Mouse (Mus musculus): Measurements from ENCODE around the gene Rhot1. TPM values are rescaled to one million over a fixed set of nuclear protein-coding genes. Genes with fewer than 3 reads are reported as not detected.

Gene Rhot1
- polyA plus RNA-seq, 1 experiment: 40.7 TPM

DNA sequence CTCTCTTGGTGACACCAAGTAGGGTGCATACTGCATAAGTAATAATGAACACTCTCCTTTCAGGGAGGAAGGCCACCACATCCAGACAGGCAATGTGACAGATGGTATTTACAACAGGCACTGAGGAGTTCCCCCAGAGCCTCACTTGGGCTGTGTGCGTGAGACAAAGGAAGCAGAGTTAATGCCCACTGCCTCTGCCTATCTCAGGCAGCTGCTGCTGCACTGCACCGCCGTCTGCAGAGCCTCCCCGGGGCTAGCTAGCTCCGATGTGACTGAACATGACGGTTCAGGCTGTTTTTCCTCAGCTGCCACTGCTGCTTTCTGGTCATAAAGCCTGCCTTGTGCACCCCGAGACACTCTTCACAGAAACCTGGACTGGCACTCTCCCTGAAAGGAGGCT, 83.6 kb downstream of the Rhot1 start:
- peaks cover 6% of the 10 kb centered on the region; the same call in 1 of the 2 replicates for H3K4me1 ChIP-seq (ENCODE audit: control insufficient read depth, insufficient read depth, insufficient read length, low read length)
- H3K4me3 ChIP-seq (ENCODE audit: insufficient read depth, low read depth, low read length): no peak overlapping the region
- no peak overlapping the region for H3K27ac ChIP-seq (replicated peaks; ENCODE audit: low read depth, low read length)

DNA sequence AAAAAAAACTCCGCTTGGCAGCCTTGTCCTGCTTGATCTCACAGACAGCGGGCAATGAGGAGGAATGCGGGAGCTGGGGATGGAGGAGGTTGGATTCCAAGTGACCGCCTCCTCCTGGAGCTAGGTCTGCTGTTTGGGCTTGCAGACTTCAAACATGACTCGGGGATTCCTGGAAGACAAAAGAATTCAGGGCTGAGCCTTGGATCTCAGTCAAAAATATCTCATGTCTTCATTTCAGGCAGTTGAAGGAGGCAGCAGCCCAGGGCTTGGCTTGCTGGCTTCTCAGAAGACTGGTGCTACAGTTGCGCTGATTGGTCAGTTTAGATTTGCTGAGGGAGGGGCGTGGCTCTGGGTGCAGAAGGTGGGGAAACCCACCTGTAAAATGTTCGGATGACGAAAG, 86.2 kb downstream of the Rhot1 start:
- Histone ChIP-seq H3K4me1 (ENCODE audit: control insufficient read depth, insufficient read depth, insufficient read length, low read length) (peaks cover 6% of the 10 kb centered on the region; the same call in 1 of the 2 replicates), H3K4me3 (ENCODE audit: insufficient read depth, low read depth, low read length) (no peak overlapping the region), H3K27ac (replicated peaks; ENCODE audit: low read depth, low read length) (no peak overlapping the region)

DNA sequence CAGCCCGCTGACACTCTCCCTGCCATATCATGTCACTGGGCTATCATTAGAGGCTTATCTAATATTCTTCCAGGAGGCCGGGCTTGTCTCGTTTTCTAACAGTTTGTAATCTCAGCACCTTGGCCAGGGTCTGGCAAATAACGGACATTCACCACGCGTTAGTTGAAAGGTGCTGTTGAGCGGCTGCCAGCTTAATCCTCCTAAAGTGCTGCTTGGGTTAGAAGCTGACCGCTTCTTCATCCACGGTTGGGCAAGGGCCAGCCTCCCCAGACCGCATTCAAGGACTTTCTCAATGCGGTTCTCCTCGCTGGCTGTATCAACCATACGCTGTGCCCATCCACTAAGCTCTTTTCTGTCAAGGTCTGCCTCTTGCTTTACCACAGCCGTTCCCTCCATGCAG, 87.0 kb downstream of the Rhot1 start:
- H3K4me1 ChIP-seq (ENCODE audit: control insufficient read depth, insufficient read depth, insufficient read length, low read length): peaks cover 4% of the 10 kb centered on the region
- H3K4me3 ChIP-seq (ENCODE audit: insufficient read depth, low read depth, low read length): no peak overlapping the region
- H3K27ac ChIP-seq (replicated peaks; ENCODE audit: low read depth, low read length): no peak overlapping the region

DNA sequence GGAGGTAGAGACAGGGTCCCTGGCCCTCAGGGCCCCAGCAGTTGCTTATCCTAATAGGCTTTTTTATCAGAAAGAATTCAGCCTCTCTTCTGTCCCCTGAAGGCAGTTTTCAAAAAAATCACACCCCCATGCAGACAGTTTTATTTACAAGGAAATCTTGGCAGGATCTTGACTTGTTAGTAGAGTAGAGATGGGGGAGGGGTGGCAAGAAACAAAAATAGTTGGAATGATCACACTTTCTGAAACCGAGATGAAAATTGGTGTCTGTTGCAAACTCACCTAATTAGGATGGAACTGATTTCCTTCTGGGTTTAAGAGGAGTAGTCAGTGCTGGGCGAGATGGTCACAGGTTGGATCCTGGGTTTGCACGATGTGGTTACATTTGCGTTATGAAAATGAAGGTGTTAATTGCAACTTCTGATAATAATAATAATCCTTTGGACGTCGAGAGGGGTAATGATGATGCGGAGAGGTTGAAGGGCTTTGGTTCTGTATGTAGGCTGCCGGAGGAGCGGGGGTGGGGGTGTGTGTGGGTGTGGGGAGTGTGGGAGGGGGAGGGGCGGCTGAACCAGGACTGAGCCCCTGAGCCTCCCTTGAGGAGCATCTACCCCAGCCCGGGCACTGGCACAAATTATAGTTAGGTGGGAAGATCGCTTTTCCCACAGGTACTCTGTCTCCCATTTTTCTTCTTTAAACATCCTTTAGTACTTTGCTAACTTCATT, 90.9 kb downstream of the Rhot1 start:
- peaks cover 4% of the 10 kb centered on the region for H3K4me1 ChIP-seq (ENCODE audit: control insufficient read depth, insufficient read depth, insufficient read length, low read length)
- H3K4me3 ChIP-seq (ENCODE audit: insufficient read depth, low read depth, low read length): no peak overlapping the region
- no peak overlapping the region for H3K27ac ChIP-seq (replicated peaks; ENCODE audit: low read depth, low read length)

DNA sequence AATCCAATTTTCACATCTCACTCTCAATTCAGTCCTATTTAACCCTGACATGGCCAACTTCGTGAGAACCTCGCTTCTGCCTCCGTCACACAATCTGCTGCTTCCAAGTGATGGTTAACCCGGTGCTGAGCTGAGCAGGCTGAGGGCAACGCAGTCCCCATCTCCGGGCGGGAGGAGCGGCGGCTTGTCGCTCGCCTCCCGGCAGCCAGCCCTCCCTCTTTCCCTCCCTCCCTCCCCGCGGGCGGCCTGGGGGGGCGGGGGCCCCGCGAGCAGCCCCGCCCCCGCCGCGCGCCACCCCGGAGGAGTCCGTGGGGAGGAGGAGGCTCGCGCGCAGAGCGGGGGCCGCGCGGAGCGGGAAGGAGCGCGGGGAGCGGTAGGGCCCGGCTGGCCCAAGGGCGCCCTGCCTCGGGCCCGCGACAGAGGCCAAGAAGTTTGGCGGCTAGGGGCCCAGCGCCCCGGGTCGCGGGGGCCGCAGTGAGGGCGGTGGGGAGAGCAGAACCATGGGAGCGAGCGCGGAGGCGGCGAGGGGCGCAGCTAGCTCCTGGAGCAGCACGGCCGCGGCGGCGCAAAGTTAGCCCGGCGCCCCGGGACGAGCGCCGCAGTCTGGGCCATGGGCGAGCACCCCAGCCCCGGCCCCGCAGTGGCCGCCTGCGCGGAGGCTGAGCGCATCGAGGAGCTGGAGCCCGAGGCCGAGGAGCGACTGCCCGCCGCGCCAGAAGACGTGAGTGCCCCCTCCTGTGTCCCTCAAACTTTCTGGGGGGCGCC, 91.9 kb downstream of the Rhot1 start, which contains the start of gene Rhbdl3:
Rhbdl3 (plus strand) TSS at position 362 of the 765 bp plus-strand sequence.
- Histone ChIP-seq H3K4me3 (ENCODE audit: insufficient read depth, low read depth, low read length) (peak within 1 kb of the TSS; percentile 90), H3K4me1 (ENCODE audit: control insufficient read depth, insufficient read depth, insufficient read length, low read length) (no peaks in the 10 kb centered on the region; the same call in 1 of the 2 replicates), H3K27ac (replicated peaks; ENCODE audit: low read depth, low read length) (no peak within 1 kb of the TSS)

DNA sequence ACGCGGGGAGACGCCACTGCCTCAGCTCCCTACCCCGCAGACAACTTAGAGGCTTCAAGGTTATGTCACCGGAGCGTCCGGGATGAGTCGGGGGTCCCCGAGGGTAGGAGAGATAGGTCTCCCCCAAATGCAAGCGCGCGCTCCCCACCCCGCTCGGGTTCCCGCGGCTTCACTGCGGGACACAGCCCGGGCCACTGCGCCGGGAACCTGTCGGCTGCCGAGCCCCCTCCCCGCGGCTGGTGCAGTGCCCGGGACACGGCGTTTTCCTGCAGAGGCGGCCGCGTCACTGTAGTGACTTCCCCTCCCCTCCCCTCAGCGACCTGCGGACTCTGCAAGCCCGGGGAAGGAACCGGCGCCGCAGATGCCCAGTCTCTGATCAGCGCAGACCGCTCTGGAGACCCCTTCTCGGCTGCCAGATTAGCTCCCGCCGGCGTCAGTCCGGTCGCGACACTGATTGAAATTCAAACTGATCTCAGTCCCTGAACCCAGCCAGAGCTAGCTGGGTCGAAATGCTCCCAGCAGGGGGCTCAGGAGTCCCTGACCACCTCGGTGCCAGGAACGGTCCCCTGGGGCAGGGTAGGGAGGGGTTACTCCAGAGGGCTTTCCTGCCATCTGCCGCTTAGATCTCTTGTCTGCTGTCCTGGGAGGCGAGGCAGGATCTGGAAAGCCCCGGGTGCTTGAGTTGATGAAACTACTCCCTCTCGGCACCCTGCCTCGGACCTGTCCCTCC, 92.7 kb downstream of the Rhot1 start:
- Histone ChIP-seq H3K27ac (replicated peaks; ENCODE audit: low read depth, low read length) (no peak overlapping the region), H3K4me1 (ENCODE audit: control insufficient read depth, insufficient read depth, insufficient read length, low read length) (no peaks in the 10 kb centered on the region; the same call in 1 of the 2 replicates), H3K4me3 (ENCODE audit: insufficient read depth, low read depth, low read length) (peak overlapping the region; percentile 90)

DNA sequence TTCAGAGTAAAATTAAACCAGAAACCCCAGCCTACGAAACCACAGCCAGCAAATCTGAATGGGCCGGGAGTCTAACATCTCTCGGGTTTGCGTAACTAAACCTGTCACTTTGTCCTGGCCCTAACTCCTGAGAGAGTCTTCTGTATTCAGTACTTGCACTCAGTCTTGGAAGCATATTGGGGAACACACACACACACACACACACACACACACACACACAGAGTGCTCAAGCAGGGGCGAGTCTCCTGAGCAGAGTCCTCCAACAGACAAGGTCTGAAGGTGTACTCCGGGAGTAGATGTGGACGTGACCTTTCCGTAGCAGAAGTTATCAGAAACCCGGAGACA, 93.2 kb downstream of the Rhot1 start:
- H3K4me3 ChIP-seq (ENCODE audit: insufficient read depth, low read depth, low read length): peak overlapping the region; percentile 90
- H3K4me1 ChIP-seq (ENCODE audit: control insufficient read depth, insufficient read depth, insufficient read length, low read length): no peaks in the 10 kb centered on the region; the same call in 1 of the 2 replicates
- peak overlapping the region; percentile 48 for H3K27ac ChIP-seq (replicated peaks; ENCODE audit: low read depth, low read length)

DNA sequence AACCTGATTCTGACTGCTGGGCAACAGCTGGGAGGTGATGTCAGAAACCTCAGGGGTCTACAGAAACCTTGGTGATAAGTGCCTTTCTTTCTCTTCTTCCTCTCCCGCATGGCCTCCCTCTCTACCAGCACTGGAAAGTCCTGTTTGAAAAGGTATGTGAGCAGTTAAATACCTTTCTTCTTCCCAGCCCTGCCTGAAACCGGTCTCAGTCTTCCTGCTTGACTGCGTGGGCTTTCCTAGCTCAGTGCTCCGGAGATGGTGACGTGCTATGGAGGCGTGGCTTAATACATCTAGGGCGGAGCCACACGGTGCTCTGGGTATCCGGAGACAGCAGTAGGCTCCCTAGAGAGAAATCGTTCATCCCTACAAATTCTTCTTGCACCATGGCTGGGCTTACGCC, 93.7 kb downstream of the Rhot1 start:
- no peak overlapping the region for H3K27ac ChIP-seq (replicated peaks; ENCODE audit: low read depth, low read length)
- H3K4me1 ChIP-seq (ENCODE audit: control insufficient read depth, insufficient read depth, insufficient read length, low read length): no peaks in the 10 kb centered on the region; the same call in 1 of the 2 replicates
- peak overlapping the region; percentile 90 for H3K4me3 ChIP-seq (ENCODE audit: insufficient read depth, low read depth, low read length)

DNA sequence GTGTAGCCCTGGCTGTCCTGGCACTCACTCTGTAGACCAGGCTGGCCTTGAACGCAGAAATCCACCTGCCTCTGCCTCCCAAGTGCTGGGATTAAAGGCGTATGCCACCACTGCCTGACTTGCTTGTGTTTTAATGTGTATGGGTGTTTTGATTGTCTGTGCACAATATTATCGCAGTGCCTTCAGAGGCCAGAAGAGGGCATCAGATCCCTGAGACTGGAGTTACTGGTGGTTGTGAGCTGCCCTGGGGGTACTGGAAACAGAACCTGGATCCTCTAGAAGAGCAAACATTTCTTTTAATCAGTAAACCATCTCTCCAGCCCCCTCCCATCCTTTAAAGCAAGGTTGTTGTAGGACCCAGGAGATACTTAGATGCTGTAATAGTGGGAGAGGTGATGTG, 94.9 kb downstream of the Rhot1 start:
- Histone ChIP-seq H3K4me1 (ENCODE audit: control insufficient read depth, insufficient read depth, insufficient read length, low read length) (no peaks in the 10 kb centered on the region; the same call in 1 of the 2 replicates), H3K27ac (replicated peaks; ENCODE audit: low read depth, low read length) (no peak overlapping the region), H3K4me3 (ENCODE audit: insufficient read depth, low read depth, low read length) (no peak overlapping the region)

DNA sequence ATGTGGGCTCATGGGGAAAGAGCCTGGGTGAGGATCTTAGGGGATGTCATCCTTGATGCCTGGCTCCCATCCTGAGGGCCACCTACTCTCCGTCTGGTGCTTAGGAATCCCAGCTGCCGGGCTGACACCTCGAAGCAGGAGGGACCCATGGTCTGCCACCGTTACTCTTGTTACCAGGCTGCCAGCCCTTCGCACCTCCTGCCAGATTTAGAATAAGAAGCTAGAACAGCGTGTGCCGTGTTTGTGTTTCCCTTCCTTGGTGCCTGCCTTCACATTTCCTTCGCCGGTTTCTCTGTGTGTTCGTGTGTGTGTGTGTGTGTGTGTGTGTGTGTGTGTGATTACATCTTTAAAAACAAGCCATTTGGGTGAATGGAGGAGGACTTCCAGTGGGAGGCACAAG, 96.0 kb downstream of the Rhot1 start:
- Histone ChIP-seq H3K4me1 (ENCODE audit: control insufficient read depth, insufficient read depth, insufficient read length, low read length) (no peaks in the 10 kb centered on the region; the same call in 1 of the 2 replicates), H3K4me3 (ENCODE audit: insufficient read depth, low read depth, low read length) (no peak overlapping the region), H3K27ac (replicated peaks; ENCODE audit: low read depth, low read length) (no peak overlapping the region)

DNA sequence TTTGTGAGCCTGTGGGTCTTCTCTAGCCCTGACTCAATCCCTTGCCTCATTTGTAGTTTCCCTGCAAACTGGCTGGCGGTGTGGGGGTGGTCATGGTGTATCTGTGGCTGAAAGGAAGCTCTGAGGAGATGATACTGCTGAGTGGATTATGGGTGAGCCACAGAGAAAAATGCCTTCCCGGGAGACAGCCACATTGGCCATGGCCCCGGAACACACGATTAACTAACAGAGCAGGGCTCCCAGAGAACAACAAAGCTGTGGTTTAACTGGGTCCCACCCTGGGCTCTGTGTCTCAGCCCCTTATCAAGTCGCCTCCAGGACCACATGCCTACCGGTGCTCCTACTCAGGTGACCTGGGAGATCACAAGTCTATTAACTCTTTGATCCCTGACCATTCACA, 99.7 kb downstream of the Rhot1 start:
- Histone ChIP-seq H3K4me3 (ENCODE audit: insufficient read depth, low read depth, low read length) (no peak overlapping the region), H3K4me1 (ENCODE audit: control insufficient read depth, insufficient read depth, insufficient read length, low read length) (no peaks in the 10 kb centered on the region), H3K27ac (replicated peaks; ENCODE audit: low read depth, low read length) (no peak overlapping the region)

DNA sequence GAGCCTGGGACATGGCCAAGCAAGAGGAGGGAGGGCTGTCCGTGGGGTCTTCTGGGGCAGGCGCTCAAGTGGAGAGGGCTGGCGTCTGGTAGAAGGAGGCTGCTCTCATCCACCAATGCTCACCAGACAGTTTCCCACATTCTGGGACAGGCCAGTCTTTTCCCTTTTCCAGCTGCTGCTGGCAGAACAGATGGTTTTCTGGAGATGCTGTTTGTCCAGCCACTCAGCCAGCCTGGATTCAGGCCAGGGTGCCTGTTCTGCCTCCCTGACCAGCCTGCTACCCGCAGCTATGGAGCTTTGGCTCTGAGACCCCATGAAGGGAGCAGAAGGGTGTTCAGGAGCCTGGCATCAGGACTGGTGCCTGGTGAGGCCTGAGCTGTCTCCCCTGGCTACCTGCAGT, 102.5 kb downstream of the Rhot1 start:
- Histone ChIP-seq H3K27ac (replicated peaks; ENCODE audit: low read depth, low read length) (no peak overlapping the region), H3K4me3 (ENCODE audit: insufficient read depth, low read depth, low read length) (no peak overlapping the region), H3K4me1 (ENCODE audit: control insufficient read depth, insufficient read depth, insufficient read length, low read length) (no peaks in the 10 kb centered on the region)

DNA sequence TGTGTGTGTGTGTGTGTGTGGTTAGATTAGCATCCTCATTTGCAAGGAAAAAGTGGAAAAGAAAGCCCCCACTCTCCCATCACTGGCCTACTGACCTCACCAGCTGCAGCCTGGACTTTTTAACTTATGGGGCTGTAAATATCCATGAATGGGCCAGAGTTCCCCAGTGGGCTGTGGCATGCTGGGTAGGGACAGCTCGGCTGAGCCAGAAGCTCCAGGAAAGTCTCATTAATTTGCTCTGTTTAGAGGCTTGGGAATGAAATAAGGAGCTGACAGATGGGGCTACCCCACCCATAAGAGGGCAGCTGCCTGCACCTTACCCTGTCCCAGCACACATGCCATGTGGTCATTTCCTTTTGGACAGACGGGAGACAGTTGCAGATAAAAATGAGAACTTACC, 103.2 kb downstream of the Rhot1 start:
- no peak overlapping the region for H3K27ac ChIP-seq (replicated peaks; ENCODE audit: low read depth, low read length)
- no peak overlapping the region for H3K4me3 ChIP-seq (ENCODE audit: insufficient read depth, low read depth, low read length)
- no peaks in the 10 kb centered on the region for H3K4me1 ChIP-seq (ENCODE audit: control insufficient read depth, insufficient read depth, insufficient read length, low read length)

DNA sequence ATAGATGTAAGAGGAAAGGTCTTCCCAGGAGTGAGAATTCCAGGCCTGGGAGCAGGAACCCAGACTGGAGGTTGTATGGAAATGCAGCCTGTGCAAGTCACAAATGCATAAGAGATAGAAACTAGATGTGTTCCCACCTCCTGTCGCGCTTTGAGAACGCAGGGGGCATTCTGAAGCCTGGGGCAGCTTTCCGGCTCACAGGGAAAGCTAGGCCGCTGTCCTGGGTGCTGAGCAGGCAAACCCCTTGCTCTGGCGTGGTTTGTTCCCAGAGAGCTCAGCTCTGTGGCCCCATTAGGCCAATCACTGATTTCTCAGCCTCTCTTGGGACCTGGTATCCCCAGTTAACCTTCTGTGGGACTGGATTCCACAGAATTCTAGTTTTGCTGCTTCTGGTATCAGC, 103.7 kb downstream of the Rhot1 start:
- Histone ChIP-seq H3K4me3 (ENCODE audit: insufficient read depth, low read depth, low read length) (no peak overlapping the region), H3K27ac (replicated peaks; ENCODE audit: low read depth, low read length) (no peak overlapping the region), H3K4me1 (ENCODE audit: control insufficient read depth, insufficient read depth, insufficient read length, low read length) (no peaks in the 10 kb centered on the region)

DNA sequence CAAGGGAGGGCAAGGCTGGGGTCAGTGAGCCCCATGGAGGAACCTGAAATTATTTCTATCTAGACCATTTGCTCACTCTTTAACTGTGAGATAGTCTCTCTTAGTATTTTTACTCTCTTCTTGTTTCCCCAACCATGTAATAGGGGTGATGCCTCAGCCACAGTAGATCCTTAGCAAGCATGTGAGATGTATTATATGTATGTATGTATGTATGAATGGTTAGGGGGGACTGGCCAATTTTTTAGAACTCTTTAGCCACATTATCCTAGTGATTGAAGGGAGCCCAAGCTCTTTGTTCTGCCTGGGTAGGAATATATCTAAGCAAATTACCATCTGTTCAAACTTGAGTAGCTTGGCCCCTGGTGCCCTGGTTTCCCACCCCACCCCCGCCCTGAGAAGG, 104.6 kb downstream of the Rhot1 start:
- no peak overlapping the region for H3K4me3 ChIP-seq (ENCODE audit: insufficient read depth, low read depth, low read length)
- no peak overlapping the region for H3K27ac ChIP-seq (replicated peaks; ENCODE audit: low read depth, low read length)
- no peaks in the 10 kb centered on the region for H3K4me1 ChIP-seq (ENCODE audit: control insufficient read depth, insufficient read depth, insufficient read length, low read length)

All from brown adipose tissue, adult 24 weeks (tissue).